Mouse (Mus musculus) mouse trophoblast stem cell (cell line): ENCODE data around the gene 4932438H23Rik.

ENCODE experiments used
- in situ Hi-C, 2 experiments: fragments of 300-500 bp; cut with MseI, MboI; formaldehyde crosslinking; loops; 2 replicates in 1 of 2; 3 replicates in 1 of 2; pipeline ENCODE4 v1.15.1; 2025

The 4932438H23Rik gene

GRCm38 (mm10) chr16:91099444-91100065 is 4.6 kb upstream of the 4932438H23Rik start:
- in situ Hi-C loops, result loop anchor here in 1 of 2 experiments (25.0 kb wide), 1 partner anchor 213 kb away; no protein-coding TSS in a partner anchor

- in situ Hi-C loops, result loop anchor here in 1 of 2 experiments (25.0 kb wide), 1 partner anchor 214 kb away; no protein-coding TSS in a partner anchor
These were observed 2.9 kb upstream of the 4932438H23Rik start for GRCm38 (mm10) chr16:91097858-91098257.

GRCm38 (mm10) chr16:91096984-91097506 is 2.1 kb upstream of the 4932438H23Rik start:
- in situ Hi-C loops, result loop anchor here in 1 of 2 experiments (25.0 kb wide), 1 partner anchor 215 kb away; no protein-coding TSS in a partner anchor

- in situ Hi-C loops, result loop anchor here in 1 of 2 experiments (25.0 kb wide), 1 partner anchor 216 kb away; no protein-coding TSS in a partner anchor
These were observed 1.1 kb upstream of the 4932438H23Rik start for GRCm38 (mm10) chr16:91096016-91096415.

GRCm38 (mm10) chr16:91086642-91087306 is 8.1 kb downstream of the 4932438H23Rik start:
- in situ Hi-C loops, result loop anchor here (10.0 to 25.0 kb wide), 3 partner anchors 226 to 268 kb away; no protein-coding TSS in a partner anchor

- in situ Hi-C loops, result loop anchor here (10.0 to 25.0 kb wide), 3 partner anchors 227 to 269 kb away; no protein-coding TSS in a partner anchor
These were observed 9.6 kb downstream of the 4932438H23Rik start for GRCm38 (mm10) chr16:91085239-91085825.

- in situ Hi-C loops, result loop anchor here (5.0 to 25.0 kb wide), 5 partner anchors 133 to 270 kb away; no protein-coding TSS in a partner anchor
These were observed 10.3 kb downstream of the 4932438H23Rik start for GRCm38 (mm10) chr16:91084307-91085238.

- in situ Hi-C loops, result loop anchor here (5.0 to 25.0 kb wide), 5 partner anchors 134 to 272 kb away; no protein-coding TSS in a partner anchor
These were observed 11.8 kb downstream of the 4932438H23Rik start for GRCm38 (mm10) chr16:91083002-91083646.

- in situ Hi-C loops, result loop anchor here (5.0 to 25.0 kb wide), 5 partner anchors 136 to 273 kb away; no protein-coding TSS in a partner anchor
These were observed 13.4 kb downstream of the 4932438H23Rik start for GRCm38 (mm10) chr16:91081508-91081907.

- in situ Hi-C loops, result loop anchor here in 1 of 2 experiments (25.0 kb wide), 1 partner anchor 236 kb away; no protein-coding TSS in a partner anchor
These were observed 18.7 kb downstream of the 4932438H23Rik start for GRCm38 (mm10) chr16:91076180-91076579.

- in situ Hi-C loops, result loop anchor here in 1 of 2 experiments (25.0 kb wide), 1 partner anchor 237 kb away; no protein-coding TSS in a partner anchor
These were observed 19.5 kb downstream of the 4932438H23Rik start for GRCm38 (mm10) chr16:91075423-91075822.

GRCm38 (mm10) chr16:91073163-91073892 is 21.6 kb downstream of the 4932438H23Rik start:
- in situ Hi-C loops, result no loop called here

GRCm38 (mm10) chr16:91072256-91072655 is 22.7 kb downstream of the 4932438H23Rik start:
- in situ Hi-C loops, result no loop called here

GRCm38 (mm10) chr16:91068969-91069368 is 26.0 kb downstream of the 4932438H23Rik start:
- in situ Hi-C loops, result no loop called here

GRCm38 (mm10) chr16:91067122-91067521 is 27.8 kb downstream of the 4932438H23Rik start:
- in situ Hi-C loops, result no loop called here

GRCm38 (mm10) chr16:91064583-91065365 is 30.1 kb downstream of the 4932438H23Rik start:
- in situ Hi-C loops, result no loop called here

GRCm38 (mm10) chr16:91063786-91064185 is 31.1 kb downstream of the 4932438H23Rik start:
- in situ Hi-C loops, result no loop called here
